In genomic region chr19:7020224-7020641, GRCm38 (mm10) we compare ENCODE assay signal across 8 mouse cellular contexts. TPM values are rescaled to one million over a fixed set of nuclear protein-coding genes. Genes with fewer than 3 reads are reported as not detected.
DNase-seq lines count a peak whose midpoint lies in the region; ATAC-seq lines count a peak whose summit lies in the region.

No protein-coding gene starts in this region.

- ATAC-seq in granulocyte monocyte progenitor cell, adult 5-6 weeks (replicated peaks; ENCODE audit: poor library complexity, severe bottlenecking), result peak; percentile 53

- DNase-seq in ovary, adult 18-20 months (ENCODE audit: low spot score), result peak; percentile 54
- DNase-seq in ovary, postnatal 10 days (ENCODE audit: low spot score), result no peak
- peak; percentile 67 for DNase-seq in c-Kit-positive CD71-negative TER-119-negative erythroid progenitor cells, embryonic 14.5 days (ENCODE audit: low read depth)
- DNase-seq in kidney, adult 9 months, result peak; percentile 74
- DNase-seq in lung, postnatal 14 days, result peak; percentile 70
- peak; percentile 49 for DNase-seq in spleen, adult 12 weeks (ENCODE audit: low spot score)
- DNase-seq in frontal cortex, postnatal 36 days (ENCODE audit: low spot score in 2 of 2), result no peak

RNA-seq across cellular contexts. Expression of gene Fermt3, which starts 1.0 kb away (rescaled TPM):
- total RNA-seq in granulocyte monocyte progenitor cell, adult 5-6 weeks (2014; fragmentation: Nextera tagmentation), result 103 and 119 TPM in 2 replicates
- total RNA-seq in granulocyte monocyte progenitor cell, adult 5-6 weeks (2017), result 182 and 230 TPM in 2 replicates

RNA-seq across cellular contexts. Expression of gene Stip1, which starts 19.5 kb away (rescaled TPM):
- 162 and 187 TPM in 2 replicates for total RNA-seq in granulocyte monocyte progenitor cell, adult 5-6 weeks (2014; fragmentation: Nextera tagmentation)
- total RNA-seq in granulocyte monocyte progenitor cell, adult 5-6 weeks (2017), result 246 and 270 TPM in 2 replicates

RNA-seq across cellular contexts. Expression of gene Trpt1, which starts 24.3 kb away (rescaled TPM):
- 3.0 TPM in 1 of 2 replicates, not detected in the other for total RNA-seq in granulocyte monocyte progenitor cell, adult 5-6 weeks (2014; fragmentation: Nextera tagmentation)
- total RNA-seq in granulocyte monocyte progenitor cell, adult 5-6 weeks (2017), result 0.21 and 0.60 TPM in 2 replicates

RNA-seq across cellular contexts. Expression of gene Nudt22, which starts 24.3 kb away (rescaled TPM):
- 8.5 and 14.4 TPM in 2 replicates for total RNA-seq in granulocyte monocyte progenitor cell, adult 5-6 weeks (2014; fragmentation: Nextera tagmentation)
- total RNA-seq in granulocyte monocyte progenitor cell, adult 5-6 weeks (2017), result 3.4 and 14.5 TPM in 2 replicates

RNA-seq across cellular contexts. Expression of gene Dnajc4, which starts 27.9 kb away (rescaled TPM):
- total RNA-seq in granulocyte monocyte progenitor cell, adult 5-6 weeks (2014; fragmentation: Nextera tagmentation), result 6.4 and 16.5 TPM in 2 replicates
- total RNA-seq in granulocyte monocyte progenitor cell, adult 5-6 weeks (2017), result 7.9 and 11.8 TPM in 2 replicates

Comparison
In these comparisons a context has a peak if more than half of its experiments do, and no peak if none do; other contexts are left out.
1. DNase-seq: peak in ovary, adult 18-20 months (single experiment), c-Kit-positive CD71-negative TER-119-negative erythroid progenitor cells, embryonic 14.5 days (single experiment), kidney, adult 9 months (single experiment), lung, postnatal 14 days (single experiment) and spleen, adult 12 weeks (single experiment); none in ovary, postnatal 10 days (single experiment) and frontal cortex, postnatal 36 days (0 of 2).